Mouse (Mus musculus) brain, embryonic 14.5 days (tissue): ENCODE measurements at regions not wholly inside any gene's neighbourhood (a gene's known extent, or its start where the extent isn't known, plus 50 kb on each side); places are given as distances from the start of the nearest gene placed in this dataset.

Experiments used
- CTCF ChIP-seq: fragments of 200-500 bp; IDR thresholded peaks from 2 replicates; pipeline ENCODE4 v1.5.1; 2012; ENCODE audit warnings: inconsistent platforms, mild to moderate bottlenecking, moderate library complexity, borderline replicate concordance; ENCODE audit not compliant: insufficient read depth, insufficient read length; ENCODE audit errors: extremely low read depth
- POLR2A ChIP-seq: fragments of 200-500 bp; IDR thresholded peaks from 2 replicates; pipeline ENCODE4 v1.6.1; 2012; ENCODE audit warnings: mild to moderate bottlenecking, inconsistent platforms, borderline replicate concordance; ENCODE audit not compliant: poor library complexity, insufficient read depth, insufficient read length, severe bottlenecking; ENCODE audit errors: extremely low read depth

DNA sequence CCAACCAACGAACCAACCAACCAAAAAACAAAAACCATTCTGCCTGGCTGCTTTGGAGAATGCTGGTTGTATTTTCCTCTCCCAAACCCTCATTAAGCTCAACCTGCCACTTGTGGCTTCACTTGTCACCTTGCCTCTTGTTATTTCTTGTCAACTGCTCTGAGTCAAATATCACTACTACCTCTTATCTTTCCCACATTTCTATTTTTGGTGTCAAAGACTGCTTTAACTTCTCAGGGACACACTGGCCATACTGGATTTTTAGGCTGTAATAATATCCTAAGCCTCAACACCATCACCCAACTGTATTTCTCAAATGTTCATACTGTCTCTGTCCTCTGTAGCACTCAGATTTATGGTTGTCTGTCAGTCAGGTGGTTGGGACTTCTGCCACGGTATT, 181.4 kb upstream of the Arhgap42 start:
- TF ChIP-seq POLR2A, result no peak
- no peak for TF ChIP-seq CTCF
